Mouse (Mus musculus) neural tube, embryonic 14.5 days (tissue): ENCODE measurements at regions not wholly inside any gene's neighbourhood (a gene's known extent, or its start where the extent isn't known, plus 50 kb on each side); places are given as distances from the start of the nearest gene placed in this dataset.

Experiments
- ATAC-seq: fragments of 200-750 bp; cut with Nextera tagmentation; 2 replicates; pipeline ENCODE4 v1.8.0; 2017; ENCODE audit warnings: low read depth, mild to moderate bottlenecking, moderate TSS enrichment, moderate library complexity
- H3K27ac ChIP-seq: fragments of 300-500 bp; sonication (generic); 2 replicates; pipeline ENCODE4 v1.5.1; 2014; ENCODE audit warnings: low read depth, mild to moderate bottlenecking, control low read depth, low read length, moderate library complexity, mixed read lengths
- H3K27me3 ChIP-seq: fragments of 300-500 bp; sonication (generic); 2 replicates; pipeline ENCODE4 v1.6.1; 2014; ENCODE audit warnings: low read length; ENCODE audit not compliant: control insufficient read depth, insufficient read depth
- H3K36me3 ChIP-seq: fragments of 300-500 bp; sonication (generic); 2 replicates; pipeline ENCODE4 v1.6.1; 2014; ENCODE audit warnings: low read length, mixed read lengths; ENCODE audit not compliant: control insufficient read depth, insufficient read depth
- H3K4me1 ChIP-seq: fragments of 300-500 bp; sonication (generic); 2 replicates; pipeline ENCODE4 v1.6.1; 2014; ENCODE audit warnings: low read length; ENCODE audit not compliant: control insufficient read depth, insufficient read depth
- H3K4me2 ChIP-seq: fragments of 300-500 bp; sonication (generic); 2 replicates; pipeline ENCODE4 v1.6.1; 2014; ENCODE audit warnings: mild to moderate bottlenecking, low read depth, low read length, control low read depth
- H3K4me3 ChIP-seq: fragments of 300-500 bp; sonication (generic); 2 replicates; pipeline ENCODE4 v1.5.1; 2014; ENCODE audit warnings: low read depth, low read length, control low read depth, mixed read lengths
- H3K9ac ChIP-seq: fragments of 300-500 bp; sonication (generic); replicated peaks from 2 replicates; pipeline ENCODE4 v1.6.1; 2014; ENCODE audit warnings: low read depth, mild to moderate bottlenecking, control low read depth, low read length, mixed read lengths
- H3K9me3 ChIP-seq: fragments of 300-500 bp; sonication (generic); 2 replicates; pipeline ENCODE4 v1.6.1; 2016; ENCODE audit warnings: low read length; ENCODE audit not compliant: control insufficient read depth
- WGBS: fragments of 180-500 bp; shearing (Covaris S2); extraction: QIAGEN DNeasy Blood & Tissue Kit; methylation state at CpG from one replicate; pipeline ENCODE4 v1.1.7; 2014; 5-methylcytosine and 5-hydroxymethylcytosine counted together

GRCm38 (mm10) chr2:148133811-148134210 is 87.0 kb upstream of the Foxa2 start:
- Histone ChIP-seq H3K27me3 (no peaks in the 10 kb centered on the region), H3K27ac (no peak overlapping the region), H3K9me3 (no peaks in the 10 kb centered on the region), H3K36me3 (no peaks in the 10 kb centered on the region), H3K9ac (no peak overlapping the region), H3K4me3 (no peak overlapping the region), H3K4me2 (no peak overlapping the region), H3K4me1 (no peaks in the 10 kb centered on the region)
- no peak for ATAC-seq
- 69% methylated on average over 1 of the region's 1 CpGs for WGBS

GRCm38 (mm10) chr2:148141936-148142335 is 95.2 kb upstream of the Foxa2 start:
- Histone ChIP-seq H3K9me3 (no peaks in the 10 kb centered on the region), H3K4me2 (no peak overlapping the region), H3K27ac (no peak overlapping the region), H3K4me1 (no peaks in the 10 kb centered on the region), H3K27me3 (no peaks in the 10 kb centered on the region), H3K4me3 (no peak overlapping the region), H3K9ac (no peak overlapping the region), H3K36me3 (no peaks in the 10 kb centered on the region)
- no peak for ATAC-seq
- 78% methylated on average over 4 of the region's 4 CpGs for WGBS

- WGBS = 44% methylated on average over 1 of the region's 1 CpGs
- ATAC-seq = no peak
- H3K9me3 ChIP-seq = no peaks in the 10 kb centered on the region
- H3K4me1 ChIP-seq = no peaks in the 10 kb centered on the region
- no peaks in the 10 kb centered on the region for H3K36me3 ChIP-seq
- no peak overlapping the region for H3K4me3 ChIP-seq
- H3K9ac ChIP-seq = no peak overlapping the region
- no peak overlapping the region for H3K4me2 ChIP-seq
- no peaks in the 10 kb centered on the region for H3K27me3 ChIP-seq
- H3K27ac ChIP-seq = no peak overlapping the region
These were observed 98.0 kb upstream of the Foxa2 start for GRCm38 (mm10) chr2:148144816-148145215.

GRCm38 (mm10) chr2:148148272-148148671 is 101.5 kb upstream of the Foxa2 start:
- no peak overlapping the region for H3K9ac ChIP-seq
- no peaks in the 10 kb centered on the region for H3K36me3 ChIP-seq
- no peaks in the 10 kb centered on the region for H3K27me3 ChIP-seq
- ATAC-seq = no peak
- no peaks in the 10 kb centered on the region for H3K9me3 ChIP-seq
- no peak overlapping the region for H3K27ac ChIP-seq
- H3K4me2 ChIP-seq = no peak overlapping the region
- H3K4me3 ChIP-seq = no peak overlapping the region
- H3K4me1 ChIP-seq = no peaks in the 10 kb centered on the region

GRCm38 (mm10) chr2:148149426-148149825 is 102.7 kb upstream of the Foxa2 start:
- H3K9ac ChIP-seq = no peak overlapping the region
- WGBS = 86% methylated on average over 1 of the region's 1 CpGs
- no peak for ATAC-seq

GRCm38 (mm10) chr2:148153513-148154271 is 106.9 kb upstream of the Foxa2 start:
- no peaks in the 10 kb centered on the region for H3K9me3 ChIP-seq
- no peak overlapping the region for H3K4me3 ChIP-seq
- no peaks in the 10 kb centered on the region for H3K36me3 ChIP-seq
- no peak for ATAC-seq
- no peak overlapping the region for H3K9ac ChIP-seq
- no peaks in the 10 kb centered on the region for H3K27me3 ChIP-seq
- H3K27ac ChIP-seq = no peak overlapping the region
- WGBS = 84% methylated on average over 6 of the region's 6 CpGs
- H3K4me2 ChIP-seq = no peak overlapping the region
- no peaks in the 10 kb centered on the region for H3K4me1 ChIP-seq

More at GRCm38 (mm10) chr2:148149426-148149825, 102.7 kb upstream of the Foxa2 start:
- H3K4me2 ChIP-seq = no peak overlapping the region
- H3K27me3 ChIP-seq = no peaks in the 10 kb centered on the region
- no peaks in the 10 kb centered on the region for H3K36me3 ChIP-seq
- H3K27ac ChIP-seq = no peak overlapping the region
- no peaks in the 10 kb centered on the region for H3K9me3 ChIP-seq
- no peaks in the 10 kb centered on the region for H3K4me1 ChIP-seq
- no peak overlapping the region for H3K4me3 ChIP-seq

GRCm38 (mm10) chr2:148156122-148156521 is 109.4 kb upstream of the Foxa2 start:
- 84% methylated on average over 2 of the region's 2 CpGs for WGBS
- ATAC-seq = no peak
- H3K36me3 ChIP-seq = no peaks in the 10 kb centered on the region
- H3K4me3 ChIP-seq = no peak overlapping the region
- H3K27me3 ChIP-seq = no peaks in the 10 kb centered on the region
- H3K9ac ChIP-seq = no peak overlapping the region
- no peak overlapping the region for H3K4me2 ChIP-seq
- H3K4me1 ChIP-seq = no peaks in the 10 kb centered on the region
- H3K9me3 ChIP-seq = no peaks in the 10 kb centered on the region
- H3K27ac ChIP-seq = no peak overlapping the region

GRCm38 (mm10) chr2:148159028-148159600 is 112.3 kb upstream of the Foxa2 start:
- Histone ChIP-seq H3K4me1 (no peaks in the 10 kb centered on the region), H3K4me3 (no peak overlapping the region), H3K4me2 (no peak overlapping the region), H3K27me3 (no peaks in the 10 kb centered on the region), H3K9me3 (no peaks in the 10 kb centered on the region), H3K27ac (no peak overlapping the region), H3K36me3 (no peaks in the 10 kb centered on the region), H3K9ac (no peak overlapping the region)
- WGBS = 74% methylated on average over 8 of the region's 8 CpGs
- no peak for ATAC-seq

GRCm38 (mm10) chr2:148160997-148161396 is 114.2 kb upstream of the Foxa2 start:
- Histone ChIP-seq H3K27ac (no peak overlapping the region), H3K36me3 (no peaks in the 10 kb centered on the region), H3K4me3 (no peak overlapping the region), H3K27me3 (no peaks in the 10 kb centered on the region), H3K9me3 (no peaks in the 10 kb centered on the region), H3K4me1 (no peaks in the 10 kb centered on the region), H3K4me2 (no peak overlapping the region), H3K9ac (no peak overlapping the region)
- 94% methylated on average over 12 of the region's 12 CpGs for WGBS
- ATAC-seq = no peak
